ENCODE assay signal across 34 mouse cellular contexts in genomic region chr8:83396680-83397079, GRCm38 (mm10). TPM values are rescaled to one million over a fixed set of nuclear protein-coding genes. Genes with fewer than 3 reads are reported as not detected.
DNase-seq lines count a peak whose midpoint lies in the region; ATAC-seq and TF ChIP-seq lines count a peak whose summit lies in the region.
"Had no signal": no experiment of that assay in that cellular context is flagged by ENCODE, and none has a peak within 500 bp of the region (broad histone marks: within the 10 kb centered on the region; RNA-seq: fewer than 3 reads in every experiment).

No protein-coding gene starts in this region.

- TF ChIP-seq POLR2A in kidney, adult 2 months (IDR thresholded peaks at IDR 0.05; ENCODE audit: low read depth, low read length): no peak

- WGBS in kidney, adult 2 months: 62% methylated on average over 6 of the region's 6 CpGs
- WGBS in large intestine, adult 2 months: 38% methylated on average over 6 of the region's 6 CpGs

- no peak overlapping the region for H3K4me3 ChIP-seq in kidney, adult 2 months (ENCODE audit: insufficient read depth, low read depth, low read length)
- H3K4me3 ChIP-seq in megakaryocyte, embryonic 14.5 days (replicated peaks): peak overlapping the region; percentile 14
- H3K4me3 ChIP-seq: embryonic facial prominence, embryonic 10.5 days; embryonic facial prominence, embryonic 13.5 days; erythroblast, embryonic 14.5 days; forebrain, embryonic 12.5 days; forebrain, embryonic 15.5 days; heart, adult 2 months; heart, embryonic 10.5 days; heart, embryonic 13.5 days had no signal

- peaks cover 27% of the 10 kb centered on the region for H3K9me3 ChIP-seq in megakaryocyte, embryonic 14.5 days
- H3K9me3 ChIP-seq: embryonic facial prominence, embryonic 13.5 days; forebrain, embryonic 12.5 days; forebrain, embryonic 15.5 days; heart, embryonic 10.5 days; heart, embryonic 13.5 days had no signal

- no peak for TF ChIP-seq CTCF in kidney, adult 2 months (conservative IDR thresholded peaks at IDR 0.05; ENCODE audit: insufficient read depth, insufficient read length, low read depth, low read length)

- DNase-seq in kidney, adult 2 months: peak; percentile 16
- DNase-seq in kidney, postnatal 10 days: no peak
- peak; percentile 11 for DNase-seq in large intestine, adult 2 months (ENCODE audit: low read depth, low spot score)
- no peak for DNase-seq in thymus, postnatal 25 days
- DNase-seq in left cerebral cortex, postnatal 4 days: no peak
- no peak for DNase-seq in yolk sac, embryonic 10.5 days (ENCODE audit: low spot score)
- DNase-seq: adrenal gland, adult 8-10 months; adrenal gland, postnatal 25 days; cerebellum, adult 11-12 months; cerebellum, adult 8-10 months; cerebellum, postnatal 10 days; cerebellum, postnatal 36 days; embryo, embryonic 11 days; gastrocnemius, postnatal 10 days; gastrocnemius, postnatal 36 days; heart, adult 2 months; heart, postnatal 14 days; heart, postnatal 4 days had no signal

- intact Hi-C loops in left cerebral cortex, postnatal 4 days (cut with DNase I): no loop called here

- no peaks in the 10 kb centered on the region for H3K27me3 ChIP-seq in kidney, adult 2 months (replicated peaks; ENCODE audit: control insufficient read depth, insufficient read depth, low read length)
- H3K27me3 ChIP-seq in megakaryocyte, embryonic 14.5 days (replicated peaks): peaks cover 34% of the 10 kb centered on the region
- H3K27me3 ChIP-seq: embryonic facial prominence, embryonic 13.5 days; forebrain, embryonic 12.5 days; forebrain, embryonic 15.5 days had no signal

- no peak for ATAC-seq in megakaryocyte, adult 5-6 weeks (ENCODE audit: poor library complexity, severe bottlenecking)
- ATAC-seq: activated CD4-positive, CD25-positive, alpha-beta regulatory T cell, adult 4 months; forebrain, embryonic 15.5 days had no signal

- no peaks in the 10 kb centered on the region for H3K4me1 ChIP-seq in kidney, adult 2 months (ENCODE audit: control insufficient read depth, insufficient read depth, low read length)
- H3K4me1 ChIP-seq in megakaryocyte, embryonic 14.5 days: no peaks in the 10 kb centered on the region
- H3K4me1 ChIP-seq: embryonic facial prominence, embryonic 10.5 days; embryonic facial prominence, embryonic 13.5 days; forebrain, embryonic 12.5 days; forebrain, embryonic 15.5 days; heart, embryonic 10.5 days; heart, embryonic 13.5 days had no signal

- H3K36me3 ChIP-seq in kidney, adult 2 months (ENCODE audit: control insufficient read depth, insufficient read depth, low read length): no peaks in the 10 kb centered on the region
- no peaks in the 10 kb centered on the region for H3K36me3 ChIP-seq in megakaryocyte, embryonic 14.5 days (replicated peaks; ENCODE audit: low read length)
- H3K36me3 ChIP-seq: embryonic facial prominence, embryonic 10.5 days; embryonic facial prominence, embryonic 13.5 days; forebrain, embryonic 12.5 days; forebrain, embryonic 15.5 days; heart, embryonic 10.5 days; heart, embryonic 13.5 days had no signal

- no peak overlapping the region for H3K27ac ChIP-seq in kidney, adult 2 months (ENCODE audit: insufficient read depth, low read depth, low read length)
- H3K27ac ChIP-seq: embryonic facial prominence, embryonic 10.5 days; embryonic facial prominence, embryonic 13.5 days; forebrain, embryonic 12.5 days; forebrain, embryonic 15.5 days; heart, adult 2 months; heart, embryonic 10.5 days; heart, embryonic 13.5 days had no signal

RNA-seq across cellular contexts. Expression of gene Clgn, which starts 7.0 kb away (rescaled TPM):
- 0.03 and 0.06 TPM in 2 replicates for polyA plus RNA-seq in kidney, adult 2 months (2012; rRNA removed)
- polyA plus RNA-seq in megakaryocyte, embryonic 14.5 days (2012; ENCODE audit: insufficient read depth, low replicate concordance): not detected in 2 replicates
- total RNA-seq in megakaryocyte, adult 5-6 weeks (2015): 0.14 TPM in 1 of 2 replicates, not detected in the other
- not detected in 2 replicates for total RNA-seq in megakaryocyte, adult 5-6 weeks (2017)
- 0.03 and 0.04 TPM in 2 replicates for polyA plus RNA-seq in large intestine, adult 2 months (2012; rRNA removed)
- 10 to 100 TPM in 1 of 2 experiments, 1 to 10 TPM in 1; 9.6 to 10.0 TPM for total RNA-seq in left cerebral cortex, postnatal 4 days (2021)
- total RNA-seq: gastrocnemius, adult 18-20 months; gastrocnemius, postnatal 36 days; granulocyte monocyte progenitor cell, adult 5-6 weeks; heart, adult 2 months; heart, postnatal 14 days; heart, postnatal 4 days had no signal
- polyA plus RNA-seq: erythroblast, embryonic 14.5 days had no signal

RNA-seq across cellular contexts. Expression of gene Mgat4d, which starts 48.4 kb away (rescaled TPM):
- polyA plus RNA-seq in kidney, adult 2 months (2012; rRNA removed): not detected in 2 replicates
- not detected in 2 replicates for polyA plus RNA-seq in megakaryocyte, embryonic 14.5 days (2012; ENCODE audit: insufficient read depth, low replicate concordance)
- not detected in 2 replicates for total RNA-seq in megakaryocyte, adult 5-6 weeks (2015)
- not detected in 2 replicates for total RNA-seq in megakaryocyte, adult 5-6 weeks (2017)
- polyA plus RNA-seq in large intestine, adult 2 months (2012; rRNA removed): not detected in 2 replicates
- total RNA-seq in left cerebral cortex, postnatal 4 days (2021): not detected
- total RNA-seq: adrenal gland, adult 8-10 months; adrenal gland, postnatal 25 days; gastrocnemius, adult 18-20 months; gastrocnemius, postnatal 10 days; gastrocnemius, postnatal 36 days; granulocyte monocyte progenitor cell, adult 5-6 weeks; heart, adult 2 months; heart, postnatal 14 days; heart, postnatal 4 days had no signal
- polyA plus RNA-seq: activated CD4-positive, CD25-positive, alpha-beta regulatory T cell, adult 4 months; brain, embryonic 14.5 days; cortical plate, adult 2 months; embryonic facial prominence, embryonic 10.5 days; embryonic facial prominence, embryonic 13.5 days; erythroblast, embryonic 14.5 days; forebrain, embryonic 12.5 days; forebrain, embryonic 15.5 days; heart, adult 2 months; heart, embryonic 10.5 days; heart, embryonic 13.5 days; heart, embryonic 16.5 days; hindbrain, embryonic 11.5 days had no signal

Comparison
In these comparisons a context has a peak if more than half of its experiments do, and no peak if none do; other contexts are left out.
1. DNase-seq: peak in kidney, adult 2 months (single experiment) and large intestine, adult 2 months (single experiment); none in kidney, postnatal 10 days (single experiment), thymus, postnatal 25 days (single experiment), left cerebral cortex, postnatal 4 days (single experiment) and yolk sac, embryonic 10.5 days (single experiment).